Mouse (Mus musculus) midbrain, postnatal 0 days (tissue): ENCODE measurements around the gene Aldoc. TPM values are rescaled to one million over a fixed set of nuclear protein-coding genes. Genes with fewer than 3 reads are reported as not detected.

ENCODE experiments used
- ATAC-seq: fragments of 200-750 bp; cut with Nextera tagmentation; 2 replicates; pipeline ENCODE4 v1.8.0; 2017; ENCODE audit warnings: moderate number of reproducible peaks, mild to moderate bottlenecking, moderate TSS enrichment, moderate library complexity; ENCODE audit not compliant: low FRiP score
- DNase-seq: peaks from one replicate; pipeline ENCODE4 v3.0.0-alpha.2; 2015; ENCODE audit warnings: low spot score
- H3K27ac ChIP-seq: fragments of 300-500 bp; sonication (generic); 2 replicates; pipeline ENCODE4 v1.5.1; 2014; ENCODE audit warnings: low read depth, mild to moderate bottlenecking, low read length, mixed read lengths
- H3K27me3 ChIP-seq: fragments of 300-500 bp; sonication (generic); 2 replicates; pipeline ENCODE4 v1.6.1; 2014; ENCODE audit warnings: low read length, control low read depth, mixed read lengths; ENCODE audit not compliant: insufficient read depth
- H3K36me3 ChIP-seq: fragments of 300-500 bp; sonication (generic); 2 replicates; pipeline ENCODE4 v1.6.1; 2014; ENCODE audit warnings: low read length, control low read depth, mixed read lengths; ENCODE audit not compliant: insufficient read depth
- H3K4me1 ChIP-seq: fragments of 300-500 bp; sonication (generic); 2 replicates; pipeline ENCODE4 v1.6.1; 2014; ENCODE audit warnings: mild to moderate bottlenecking, control low read depth, antibody characterized with exemption, low read length, mixed read lengths; ENCODE audit not compliant: insufficient read depth
- H3K4me2 ChIP-seq: fragments of 300-500 bp; sonication (generic); 2 replicates; pipeline ENCODE4 v1.6.1; 2014; ENCODE audit warnings: low read depth, mild to moderate bottlenecking, low read length, mixed read lengths; ENCODE audit not compliant: poor library complexity, severe bottlenecking
- H3K4me3 ChIP-seq: fragments of 300-500 bp; sonication (generic); 2 replicates; pipeline ENCODE4 v1.5.1; 2014; ENCODE audit warnings: low read depth, mild to moderate bottlenecking, low read length, moderate library complexity
- H3K9ac ChIP-seq: fragments of 300-500 bp; sonication (generic); replicated peaks from 2 replicates; pipeline ENCODE4 v1.6.1; 2014; ENCODE audit warnings: mild to moderate bottlenecking, low read length, moderate library complexity, mixed read lengths; ENCODE audit not compliant: poor library complexity, severe bottlenecking
- H3K9me3 ChIP-seq: fragments of 300-500 bp; sonication (generic); 2 replicates; pipeline ENCODE4 v1.6.1; 2016; ENCODE audit warnings: low read length, control low read depth
- CTCF ChIP-seq: IDR thresholded peaks from 2 replicates; pipeline ENCODE4 v1.5.1; 2016; ENCODE audit warnings: antibody characterized with exemption, mild to moderate bottlenecking
- WGBS: fragments of 180-500 bp; shearing (Covaris S2); extraction: QIAGEN DNeasy Blood & Tissue Kit; methylation state at CpG from one replicate; pipeline ENCODE4 v1.1.7; 2014; 5-methylcytosine and 5-hydroxymethylcytosine counted together
- polyA plus RNA-seq: library from polyadenylated mRNA; unstranded; fragments of >200 nt; fragmentation: Nextera tagmentation; extraction: Ambion mirVana; gene quantifications from 2 replicates; pipeline ENCODE4 v1.2.1, GENCODE M21; 2015
- total RNA-seq: library from RNA; depleted of rRNA; stranded (reverse); fragments of >200 nt; gene quantifications from 2 replicates; pipeline ENCODE4 v1.2.3, GENCODE M21; 2014

The Aldoc gene
- total and polyA plus RNA-seq, 2 experiments from 2014 or later = 224 to 359 TPM

DNA sequence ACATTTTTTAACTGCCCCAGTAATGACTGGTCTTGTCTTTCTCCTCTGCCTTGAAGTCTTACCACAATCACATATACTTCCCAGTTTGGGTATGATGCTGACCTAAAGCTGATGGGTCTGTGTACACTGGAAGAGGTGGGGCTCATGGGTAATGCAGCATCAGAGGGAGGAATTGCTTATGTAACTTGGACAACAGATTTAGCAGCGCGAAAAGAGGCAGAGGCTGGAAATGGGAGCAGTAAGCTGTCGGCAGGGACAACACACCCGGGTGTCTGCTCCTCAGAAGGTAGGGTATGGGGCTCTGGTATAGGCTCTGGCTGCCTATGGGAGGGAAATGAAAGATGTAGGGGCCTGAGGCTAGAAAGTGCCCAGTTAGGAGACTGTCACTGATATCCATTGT, 32.1 kb upstream of the Aldoc start, which contains the start of gene BC030499:
TSS of gene BC030499 (plus strand) at position 188 of the 400 bp plus-strand sequence.
- Histone ChIP-seq H3K4me1 (no peaks in the 10 kb centered on the region), H3K4me3 (no peak within 1 kb of the TSS), H3K9ac (no peak within 1 kb of the TSS), H3K9me3 (no peaks in the 10 kb centered on the region), H3K36me3 (peaks cover 33% of the 10 kb centered on the region), H3K27ac (no peak within 1 kb of the TSS), H3K4me2 (no peak within 1 kb of the TSS), H3K27me3 (no peaks in the 10 kb centered on the region)
- DNase-seq (no peak), ATAC-seq (no peak)
- TF ChIP-seq CTCF = no peak
- WGBS = 92% methylated on average over 4 of the region's 4 CpGs

- Histone ChIP-seq H3K9me3 (no peaks in the 10 kb centered on the region), H3K4me2 (no peak overlapping the region), H3K4me1 (no peaks in the 10 kb centered on the region), H3K27ac (no peak overlapping the region), H3K9ac (no peak overlapping the region), H3K27me3 (no peaks in the 10 kb centered on the region), H3K36me3 (peaks cover 6% of the 10 kb centered on the region; the same call in 1 of the 2 replicates), H3K4me3 (no peak overlapping the region)
- WGBS = 98% methylated on average over 6 of the region's 6 CpGs
- no peak for TF ChIP-seq CTCF
- DNase-seq (no peak), ATAC-seq (no peak)
These were observed 28.2 kb upstream of the Aldoc start for GRCm38 (mm10) chr11:78294585-78294984.

- Histone ChIP-seq H3K9ac (peak overlapping the region; percentile 46; the same call in 1 of the 2 replicates), H3K36me3 (no peaks in the 10 kb centered on the region), H3K27me3 (no peaks in the 10 kb centered on the region), H3K9me3 (no peaks in the 10 kb centered on the region), H3K4me2 (peak overlapping the region; percentile 100), H3K4me1 (no peaks in the 10 kb centered on the region), H3K27ac (no peak overlapping the region), H3K4me3 (peak overlapping the region; percentile 57)
- TF ChIP-seq CTCF = no peak
- DNase-seq (no peak), ATAC-seq (no peak)
- WGBS = 71% methylated on average over 7 of the region's 7 CpGs
These were observed 21.9 kb upstream of the Aldoc start for GRCm38 (mm10) chr11:78300917-78301316.

DNA sequence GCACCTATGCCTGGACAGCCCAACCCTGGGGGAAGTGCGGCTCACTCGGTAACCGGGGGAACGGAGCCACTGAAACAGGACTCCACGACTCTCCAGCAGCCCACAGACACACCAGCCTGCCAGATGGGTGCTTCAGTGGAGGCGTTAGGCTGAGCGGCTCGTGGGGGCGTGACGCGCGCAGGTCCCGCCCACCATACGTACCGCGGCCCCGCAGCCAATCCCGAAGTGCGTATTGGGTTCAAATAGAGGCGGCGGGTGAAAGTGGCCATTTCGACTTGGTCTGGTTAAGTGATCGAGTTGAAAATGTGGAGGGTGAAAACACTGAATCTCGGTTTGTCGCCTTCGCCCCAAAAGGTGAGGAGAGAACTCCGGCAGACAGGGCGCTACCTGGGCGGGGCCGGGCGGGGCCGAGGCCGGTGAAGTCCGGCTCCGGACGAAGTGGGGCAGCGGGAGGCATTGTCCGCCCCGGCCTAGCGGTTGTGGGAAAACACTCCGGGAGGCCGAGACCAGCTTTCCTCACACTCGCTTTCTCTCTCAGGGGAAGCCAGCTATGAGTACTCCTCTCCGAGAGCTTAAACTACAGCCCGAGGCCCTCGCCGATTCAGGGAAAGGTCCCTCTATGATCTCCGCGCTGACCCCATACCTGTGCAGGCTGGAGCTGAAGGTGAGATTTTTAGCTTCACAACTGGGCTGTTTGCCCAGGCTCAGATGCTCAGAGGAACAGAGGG, 21.2 kb upstream of the Aldoc start, which contains the start of gene Spag5:
TSS of gene Spag5 (plus strand) at position 173 of the 728 bp plus-strand sequence.
- H3K4me2 ChIP-seq = peak within 1 kb of the TSS; percentile 100
- no peaks in the 10 kb centered on the region for H3K27me3 ChIP-seq
- no peak for TF ChIP-seq CTCF
- DNase-seq (peak; percentile 93), ATAC-seq (peak; percentile 90)
- H3K4me3 ChIP-seq = peak within 1 kb of the TSS; percentile 57
- whole genome bisulfite sequencing = under 1% methylated on average over 47 of the region's 49 CpGs
- no peaks in the 10 kb centered on the region for H3K9me3 ChIP-seq
- no peak within 1 kb of the TSS for H3K27ac ChIP-seq
- no peaks in the 10 kb centered on the region for H3K36me3 ChIP-seq
- H3K4me1 ChIP-seq = no peaks in the 10 kb centered on the region
- peak within 1 kb of the TSS; percentile 50 for H3K9ac ChIP-seq

- no peak for DNase-seq
- Histone ChIP-seq H3K27ac (no peak overlapping the region), H3K36me3 (no peaks in the 10 kb centered on the region), H3K4me3 (no peak overlapping the region), H3K9ac (no peak overlapping the region), H3K4me1 (no peaks in the 10 kb centered on the region), H3K27me3 (no peaks in the 10 kb centered on the region), H3K4me2 (no peak overlapping the region), H3K9me3 (no peaks in the 10 kb centered on the region)
- 90% methylated on average over 4 of the region's 4 CpGs for WGBS
- no peak for ATAC-seq
- no peak for TF ChIP-seq CTCF
These were observed 17.5 kb upstream of the Aldoc start for GRCm38 (mm10) chr11:78305272-78305671.

DNA sequence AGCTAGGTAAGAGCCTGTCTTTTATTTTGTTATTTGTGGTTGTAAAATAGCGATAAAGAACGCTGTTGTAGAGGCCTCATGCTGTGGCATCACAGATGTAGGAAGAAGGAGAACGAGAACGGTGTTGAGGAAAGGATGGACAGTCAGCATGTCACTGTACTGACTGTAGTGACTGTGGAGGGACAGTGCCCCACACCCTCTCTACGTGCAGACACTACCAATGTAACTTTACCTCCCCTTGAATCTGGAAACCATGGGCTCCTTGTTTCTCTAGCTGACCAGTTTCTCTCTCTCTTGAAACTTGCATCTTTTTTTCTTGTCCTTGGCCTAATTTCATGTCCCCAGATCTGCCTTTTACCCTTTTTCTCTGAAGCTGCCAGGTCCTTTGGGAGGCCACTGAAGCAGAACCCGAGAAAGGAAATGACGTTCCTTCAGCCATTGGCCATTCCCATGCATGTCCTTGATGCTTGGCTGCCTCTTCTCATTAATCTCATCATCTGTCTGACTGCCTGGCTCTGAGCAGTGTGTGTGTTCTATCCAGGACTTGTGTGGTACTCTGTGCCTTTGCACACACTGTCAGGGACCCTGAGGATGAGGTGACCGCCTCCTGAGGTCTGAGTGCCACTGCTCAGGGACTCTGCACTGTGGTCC, 11.8 kb upstream of the Aldoc start:
- Histone ChIP-seq H3K27me3 (no peaks in the 10 kb centered on the region), H3K4me3 (no peak overlapping the region), H3K9me3 (no peaks in the 10 kb centered on the region), H3K27ac (no peak overlapping the region), H3K4me2 (no peak overlapping the region), H3K4me1 (no peaks in the 10 kb centered on the region), H3K36me3 (no peaks in the 10 kb centered on the region), H3K9ac (no peak overlapping the region)
- DNase-seq (peak; percentile 62), ATAC-seq (no peak)
- 83% methylated on average over 8 of the region's 8 CpGs for WGBS
- TF ChIP-seq CTCF = no peak
